Mouse (Mus musculus): ENCODE data around the gene Slx1b. TPM values are rescaled to one million over a fixed set of nuclear protein-coding genes. Genes with fewer than 3 reads are reported as not detected.
"Not testable (repeated sequence)": the region's sequence is repeated elsewhere in the genome, so short reads cannot be mapped to it uniquely, and the experiment has no call there.

The Slx1b gene
- total and polyA plus RNA-seq, 2 experiments = 4.1 to 15.4 TPM

GRCm38 (mm10) chr7:126691676-126692075 lies 3.9 kb downstream of the Slx1b start:
- Histone ChIP-seq H3K9ac (ENCODE audit: low read depth, low read length) (no peak overlapping the region), H3K27me3 (ENCODE audit: control insufficient read depth, insufficient read depth, low read length) (no peaks in the 10 kb centered on the region), H3K79me2 (ENCODE audit: control insufficient read depth, insufficient read depth, low read length) (peaks cover 7% of the 10 kb centered on the region; the same call in 1 of the 2 replicates), H3K4me1 (ENCODE audit: control insufficient read depth, insufficient read depth, low read length) (peaks cover 31% of the 10 kb centered on the region), H3K4me3 (ENCODE audit: insufficient read depth, low read depth, low read length) (no peak overlapping the region), H3K36me3 (ENCODE audit: control insufficient read depth, insufficient read depth, low read length) (no peaks in the 10 kb centered on the region), H3K27ac (replicated peaks; ENCODE audit: insufficient read depth, low read depth, low read length) (peak overlapping the region; percentile 22)
- DNase-seq (ENCODE audit: extremely low read depth, low read depth, low spot score) = peak; percentile 77
- TF ChIP-seq CTCF (IDR thresholded peaks at IDR 0.05; ENCODE audit: low read depth, low read length) = 0 out of 2 replicates have a peak, but pooled peaks have one; percentile 34
- no peak for TF ChIP-seq POLR2A (IDR thresholded peaks at IDR 0.05; ENCODE audit: extremely low read depth, insufficient read depth, low read length)
- 30% methylated on average over 5 of the region's 5 CpGs for WGBS

DNA sequence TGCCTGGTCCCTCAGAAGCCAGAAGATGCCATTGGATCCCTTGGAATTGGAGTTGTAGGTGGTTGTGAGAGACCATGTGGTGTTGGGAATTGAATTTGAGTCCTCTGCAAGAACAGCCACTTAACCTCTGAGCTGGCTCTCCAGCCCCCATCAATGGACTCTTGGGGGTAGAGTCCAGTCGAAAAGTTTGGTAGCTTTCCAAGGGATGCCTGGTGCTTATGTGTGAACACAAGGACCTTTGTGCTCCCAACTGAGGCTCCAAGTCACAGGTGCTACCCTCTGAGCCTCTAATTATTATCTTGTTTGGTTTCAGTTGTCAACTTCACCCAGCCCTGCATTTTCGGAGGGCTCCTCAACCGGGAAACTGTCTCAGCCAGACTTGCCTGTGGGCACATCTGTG lies 4.8 kb downstream of the Slx1b start:
- WGBS = 27% methylated on average over 3 of the region's 3 CpGs
- Histone ChIP-seq H3K79me2 (ENCODE audit: control insufficient read depth, insufficient read depth, low read length) (no peaks in the 10 kb centered on the region), H3K4me1 (ENCODE audit: control insufficient read depth, insufficient read depth, low read length) (peaks cover 29% of the 10 kb centered on the region), H3K27me3 (ENCODE audit: control insufficient read depth, insufficient read depth, low read length) (no peaks in the 10 kb centered on the region), H3K4me3 (ENCODE audit: insufficient read depth, low read depth, low read length) (no peak overlapping the region), H3K27ac (replicated peaks; ENCODE audit: insufficient read depth, low read depth, low read length) (peak overlapping the region; percentile 83), H3K36me3 (ENCODE audit: control insufficient read depth, insufficient read depth, low read length) (no peaks in the 10 kb centered on the region), H3K9ac (ENCODE audit: low read depth, low read length) (peak overlapping the region; percentile 12)
- peak; percentile 97 for DNase-seq (ENCODE audit: extremely low read depth, low read depth, low spot score)
- no peak for TF ChIP-seq CTCF (IDR thresholded peaks at IDR 0.05; ENCODE audit: low read depth, low read length)
- TF ChIP-seq POLR2A (IDR thresholded peaks at IDR 0.05; ENCODE audit: extremely low read depth, insufficient read depth, low read length) = no peak

GRCm38 (mm10) chr7:126689021-126689420 lies 6.6 kb downstream of the Slx1b start:
- H3K9ac ChIP-seq (ENCODE audit: low read depth, low read length) = 0 out of 2 replicates have a peak overlapping the region, but pooled peaks have one; percentile 1
- TF ChIP-seq CTCF (IDR thresholded peaks at IDR 0.05; ENCODE audit: low read depth, low read length) = no peak
- TF ChIP-seq POLR2A (IDR thresholded peaks at IDR 0.05; ENCODE audit: extremely low read depth, insufficient read depth, low read length) = no peak
- H3K4me1 ChIP-seq (ENCODE audit: control insufficient read depth, insufficient read depth, low read length) = peaks cover 26% of the 10 kb centered on the region
- no peaks in the 10 kb centered on the region for H3K27me3 ChIP-seq (ENCODE audit: control insufficient read depth, insufficient read depth, low read length)
- H3K27ac ChIP-seq (replicated peaks; ENCODE audit: insufficient read depth, low read depth, low read length) = peak overlapping the region; percentile 84
- no peaks in the 10 kb centered on the region for H3K36me3 ChIP-seq (ENCODE audit: control insufficient read depth, insufficient read depth, low read length)
- no peak overlapping the region for H3K4me3 ChIP-seq (ENCODE audit: insufficient read depth, low read depth, low read length)
- H3K79me2 ChIP-seq (ENCODE audit: control insufficient read depth, insufficient read depth, low read length) = no peaks in the 10 kb centered on the region
- DNase-seq (ENCODE audit: extremely low read depth, low read depth, low spot score) = peak; percentile 99
- WGBS = 19% methylated on average over 3 of the region's 3 CpGs

GRCm38 (mm10) chr7:126688156-126688555 lies 7.4 kb downstream of the Slx1b start:
- H3K4me1 ChIP-seq (ENCODE audit: control insufficient read depth, insufficient read depth, low read length) = peaks cover 25% of the 10 kb centered on the region
- H3K36me3 ChIP-seq (ENCODE audit: control insufficient read depth, insufficient read depth, low read length); H3K9ac ChIP-seq (ENCODE audit: low read depth, low read length); H3K4me3 ChIP-seq (ENCODE audit: insufficient read depth, low read depth, low read length); H3K27me3 ChIP-seq (ENCODE audit: control insufficient read depth, insufficient read depth, low read length); DNase-seq (ENCODE audit: extremely low read depth, low read depth, low spot score); H3K79me2 ChIP-seq (ENCODE audit: control insufficient read depth, insufficient read depth, low read length): not testable (repeated sequence)
- WGBS = 80% methylated on average over 4 of the region's 4 CpGs
- peak overlapping the region; percentile 36 for H3K27ac ChIP-seq (replicated peaks; ENCODE audit: insufficient read depth, low read depth, low read length)

DNA sequence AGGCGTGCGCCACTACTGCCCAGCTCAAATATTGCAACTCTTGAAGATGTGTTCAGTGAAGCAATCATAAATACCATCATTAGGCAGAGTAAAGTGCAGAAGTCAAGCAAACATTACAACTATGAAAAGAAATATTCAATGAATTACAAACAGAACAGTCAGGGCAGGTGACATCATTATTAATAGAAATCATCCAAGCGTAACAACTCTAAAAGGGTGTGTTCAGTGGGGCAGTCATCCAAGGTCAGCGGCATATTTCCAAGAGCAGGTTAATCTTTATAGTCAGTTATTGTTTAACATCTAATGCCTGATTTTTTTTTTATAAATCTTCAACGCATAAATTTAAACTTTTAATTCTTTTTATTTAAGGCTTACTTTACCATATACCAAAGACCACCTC lies 14.4 kb downstream of the Slx1b start:
- no peaks in the 10 kb centered on the region for H3K27me3 ChIP-seq (ENCODE audit: control insufficient read depth, insufficient read depth, low read length)
- peak; percentile 98 for DNase-seq (ENCODE audit: extremely low read depth, low read depth, low spot score)
- no peak overlapping the region for H3K27ac ChIP-seq (replicated peaks; ENCODE audit: insufficient read depth, low read depth, low read length)
- H3K36me3 ChIP-seq (ENCODE audit: control insufficient read depth, insufficient read depth, low read length) = no peaks in the 10 kb centered on the region
- 0 out of 2 replicates have a peak, but pooled peaks have one; percentile 6 for TF ChIP-seq CTCF (IDR thresholded peaks at IDR 0.05; ENCODE audit: low read depth, low read length)
- TF ChIP-seq POLR2A (IDR thresholded peaks at IDR 0.05; ENCODE audit: extremely low read depth, insufficient read depth, low read length) = no peak
- no peak overlapping the region for H3K9ac ChIP-seq (ENCODE audit: low read depth, low read length)
- H3K79me2 ChIP-seq (ENCODE audit: control insufficient read depth, insufficient read depth, low read length) = no peaks in the 10 kb centered on the region
- WGBS = 20% methylated on average over 5 of the region's 5 CpGs
- H3K4me3 ChIP-seq (ENCODE audit: insufficient read depth, low read depth, low read length) = no peak overlapping the region
- peaks cover 36% of the 10 kb centered on the region for H3K4me1 ChIP-seq (ENCODE audit: control insufficient read depth, insufficient read depth, low read length)

DNA sequence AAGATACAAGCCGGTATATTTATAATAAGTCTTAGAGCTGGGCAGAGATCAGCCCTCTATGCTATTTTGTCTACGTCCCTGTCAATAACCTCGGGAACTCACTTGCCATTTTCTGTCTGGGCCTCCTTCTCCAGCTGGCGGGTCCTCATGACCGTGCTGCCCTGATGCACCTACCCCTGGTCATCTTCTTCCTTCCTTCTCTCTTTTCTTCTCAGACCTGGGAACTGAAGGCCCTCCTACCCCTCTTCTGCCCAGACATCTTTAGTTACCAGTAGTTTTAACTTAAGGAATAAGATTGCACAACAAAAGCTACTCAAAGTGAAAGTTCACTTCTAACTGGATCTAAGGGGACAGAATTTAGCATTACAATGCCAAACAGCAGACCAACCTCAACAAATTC lies 15.9 kb downstream of the Slx1b start:
- H3K27me3 ChIP-seq (ENCODE audit: control insufficient read depth, insufficient read depth, low read length) = no peaks in the 10 kb centered on the region
- no peak for DNase-seq (ENCODE audit: extremely low read depth, low read depth, low spot score)
- H3K9ac ChIP-seq (ENCODE audit: low read depth, low read length) = no peak overlapping the region
- H3K4me3 ChIP-seq (ENCODE audit: insufficient read depth, low read depth, low read length) = no peak overlapping the region
- WGBS = 51% methylated on average over 5 of the region's 5 CpGs
- H3K36me3 ChIP-seq (ENCODE audit: control insufficient read depth, insufficient read depth, low read length) = 0 out of 2 replicates have a peak, but pooled peaks cover 2% of the 10 kb centered on the region
- H3K27ac ChIP-seq (replicated peaks; ENCODE audit: insufficient read depth, low read depth, low read length) = peak overlapping the region; percentile 54
- H3K79me2 ChIP-seq (ENCODE audit: control insufficient read depth, insufficient read depth, low read length) = no peaks in the 10 kb centered on the region; the same call in 1 of the 2 replicates
- peaks cover 41% of the 10 kb centered on the region for H3K4me1 ChIP-seq (ENCODE audit: control insufficient read depth, insufficient read depth, low read length)
- TF ChIP-seq POLR2A (IDR thresholded peaks at IDR 0.05; ENCODE audit: extremely low read depth, insufficient read depth, low read length) (no peak), CTCF (IDR thresholded peaks at IDR 0.05; ENCODE audit: low read depth, low read length) (no peak)
